Mouse (Mus musculus) spleen, postnatal 14 days (tissue): Measurements from ENCODE around the gene Ugt2b38.
"Not testable (repeated sequence)": the region's sequence is repeated elsewhere in the genome, so short reads cannot be mapped to it uniquely, and the experiment has no call there.

Experiments used
- DNase-seq, 2 experiments: peaks; one replicate each; pipeline ENCODE4 v3.0.0; 2021 to 2022; ENCODE audit warnings: low spot score in 2 of 2

Gene Ugt2b38

DNA sequence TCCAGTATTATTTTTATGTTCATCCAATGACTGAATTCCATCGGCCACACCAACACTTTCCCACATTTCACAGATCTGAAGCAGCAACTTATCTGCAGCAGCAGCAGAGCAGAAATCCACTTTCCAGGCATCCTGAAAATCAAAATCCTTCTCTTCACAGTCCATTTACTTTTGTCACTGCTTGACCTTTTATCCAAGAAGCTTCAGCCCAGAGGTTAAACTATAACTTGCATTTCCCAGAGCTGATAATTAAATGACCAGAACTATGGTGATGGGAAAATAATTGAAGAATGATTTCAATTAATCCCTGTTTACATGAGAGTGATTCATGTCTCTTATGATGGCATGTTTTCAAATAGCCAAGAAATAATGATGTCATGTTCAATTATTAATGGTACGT is at the start of gene Ugt2b38:
Gene Ugt2b38 (minus strand): TSS at position 163 of the 400 bp plus-strand sequence.
- not testable (repeated sequence) for DNase-seq

DNA sequence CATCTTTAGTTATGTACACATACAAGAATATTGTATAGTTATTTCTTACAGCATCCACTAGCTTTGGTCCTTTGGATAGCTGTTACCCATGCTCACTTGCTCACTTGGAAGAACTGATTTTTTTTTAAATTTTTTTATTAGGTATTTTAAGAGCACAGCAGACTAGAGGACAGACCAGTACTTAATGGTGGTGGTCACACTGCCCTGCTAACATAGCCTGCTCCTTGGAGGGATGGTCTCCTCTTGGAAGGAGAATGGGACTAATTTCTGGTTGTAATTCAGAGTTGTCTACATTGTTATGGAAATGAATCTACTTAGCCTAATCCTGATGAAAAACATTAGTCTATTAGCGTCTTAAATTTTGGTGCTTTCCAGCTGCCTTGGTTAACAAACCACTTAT is 34.8 kb upstream of the Ugt2b38 start:
- DNase-seq = no peak

DNA sequence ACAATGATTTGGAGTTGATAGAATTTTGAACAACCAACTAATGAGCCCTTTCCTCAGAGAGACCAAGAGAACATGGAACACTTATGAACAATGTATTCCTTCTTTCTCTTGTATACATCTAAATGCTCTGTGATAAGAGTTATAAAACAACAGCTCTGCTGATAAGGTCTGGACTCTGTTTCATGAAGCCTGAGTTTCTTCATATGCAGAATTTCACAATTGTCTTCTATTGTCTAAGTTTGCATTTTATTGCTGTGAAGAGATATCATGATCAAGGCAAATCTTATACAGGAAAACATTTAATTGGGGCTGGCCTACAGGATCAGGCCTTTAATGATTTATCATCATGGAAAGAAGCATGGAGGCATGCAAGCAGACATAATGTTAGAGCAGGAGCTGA is 33.7 kb upstream of the Ugt2b38 start:
- no peak for DNase-seq

DNA sequence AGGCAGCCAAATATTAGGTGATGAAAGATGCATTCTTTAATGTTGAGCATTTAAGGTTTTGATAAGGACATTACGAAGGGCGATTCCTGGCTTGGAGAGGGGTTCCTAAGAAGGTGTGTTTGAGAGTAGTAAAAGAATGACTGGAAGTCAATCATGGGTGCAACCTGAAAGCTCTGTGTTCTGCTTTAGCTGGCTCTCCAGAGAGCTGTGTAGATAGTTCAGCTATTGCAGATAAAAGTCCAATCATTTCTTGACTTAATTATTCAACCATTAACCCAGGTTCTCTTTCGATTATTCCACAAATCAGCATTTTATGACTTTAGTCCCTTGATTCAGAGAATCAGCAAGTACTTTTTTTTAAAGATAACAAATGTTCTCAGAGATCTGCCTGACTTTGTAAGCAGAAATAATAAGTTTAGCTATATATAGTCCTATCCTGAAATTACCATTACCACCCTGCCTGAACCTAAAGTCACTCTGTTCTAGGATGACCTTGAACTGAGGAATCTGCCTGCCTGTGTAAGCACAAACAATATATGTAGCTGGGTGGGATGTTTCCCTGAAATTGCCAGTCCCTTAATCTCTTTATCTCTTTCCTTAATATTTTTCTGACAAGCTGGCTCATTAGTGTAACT is 32.3 kb upstream of the Ugt2b38 start:
- no peak for DNase-seq

DNA sequence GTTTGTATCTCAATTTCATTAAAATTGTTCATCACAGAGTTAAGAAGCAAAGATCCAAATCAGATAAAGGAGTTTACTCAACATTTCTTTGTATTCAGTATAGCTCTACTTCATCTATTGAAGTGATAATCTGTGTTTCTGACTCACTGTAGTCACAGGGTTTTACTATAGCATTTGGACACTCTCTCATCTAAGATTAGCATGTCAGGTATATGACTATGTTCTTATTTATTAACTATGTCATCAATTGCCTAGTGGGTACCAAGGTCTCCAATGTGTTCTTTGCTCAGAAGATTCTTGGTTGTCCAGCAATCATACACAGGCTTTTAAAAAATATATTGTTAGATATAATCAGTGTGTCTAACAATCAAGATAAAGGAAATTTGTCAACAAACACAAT is 31.5 kb upstream of the Ugt2b38 start:
- no peak for DNase-seq

DNA sequence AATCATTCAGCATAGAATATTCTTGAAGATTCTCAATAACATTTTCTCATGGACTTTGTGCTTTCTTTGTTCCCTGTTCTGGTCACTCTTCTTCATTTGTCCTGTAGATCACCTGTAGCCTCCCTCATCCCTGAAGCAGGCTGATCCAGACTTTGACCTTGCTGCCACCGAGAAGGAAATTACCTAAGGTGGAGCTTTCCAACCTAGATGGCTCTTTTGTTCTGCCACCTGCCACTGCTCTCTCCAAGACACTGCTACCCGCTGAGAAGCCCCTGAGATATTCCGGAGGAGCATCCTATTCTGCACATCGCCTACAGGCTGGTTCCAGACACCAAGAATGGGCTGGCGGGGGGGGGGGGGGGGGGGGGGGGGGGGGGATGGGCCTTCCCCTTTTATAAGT is 28.5 kb upstream of the Ugt2b38 start:
- not testable (repeated sequence) for DNase-seq

DNA sequence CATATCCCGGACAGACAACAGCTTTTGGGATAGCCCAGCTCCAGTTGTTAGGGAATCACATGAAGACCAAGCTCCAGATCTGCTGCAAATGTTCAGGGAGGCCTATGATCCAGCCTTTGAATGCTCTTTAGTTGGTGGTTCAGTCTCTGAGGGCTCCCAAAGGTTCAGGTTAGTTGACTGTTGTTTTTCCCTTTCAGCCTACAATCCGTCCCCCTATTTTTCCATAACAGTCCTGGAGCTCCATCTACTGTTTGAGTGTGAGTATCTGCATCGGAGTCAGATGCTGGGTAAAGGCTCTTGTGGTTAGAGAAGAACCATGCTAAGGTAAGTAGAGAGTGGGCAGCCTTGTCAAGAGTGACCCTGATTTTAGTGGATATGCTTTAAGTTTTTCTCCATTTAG is 12.3 kb upstream of the Ugt2b38 start:
- no peak for DNase-seq

DNA sequence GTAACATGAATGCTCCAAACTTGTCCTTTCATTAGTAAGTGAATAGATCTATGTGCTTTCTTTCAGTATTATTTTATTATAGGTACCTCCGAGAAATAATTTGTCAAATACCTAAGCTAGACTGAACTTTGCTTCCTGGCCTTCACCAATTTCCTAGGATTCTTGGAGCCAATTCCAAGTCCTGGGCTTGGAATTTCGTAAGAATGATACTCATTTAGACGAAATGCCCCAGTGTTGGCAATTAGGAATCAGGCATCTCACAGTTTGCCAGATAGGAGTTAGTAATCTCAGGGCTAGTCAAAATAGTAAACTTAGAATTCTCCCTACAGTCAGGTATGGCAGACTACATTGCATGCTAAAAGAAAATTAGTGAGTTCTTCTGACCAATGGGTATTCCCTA is 1.7 kb upstream of the Ugt2b38 start:
- no peak for DNase-seq

DNA sequence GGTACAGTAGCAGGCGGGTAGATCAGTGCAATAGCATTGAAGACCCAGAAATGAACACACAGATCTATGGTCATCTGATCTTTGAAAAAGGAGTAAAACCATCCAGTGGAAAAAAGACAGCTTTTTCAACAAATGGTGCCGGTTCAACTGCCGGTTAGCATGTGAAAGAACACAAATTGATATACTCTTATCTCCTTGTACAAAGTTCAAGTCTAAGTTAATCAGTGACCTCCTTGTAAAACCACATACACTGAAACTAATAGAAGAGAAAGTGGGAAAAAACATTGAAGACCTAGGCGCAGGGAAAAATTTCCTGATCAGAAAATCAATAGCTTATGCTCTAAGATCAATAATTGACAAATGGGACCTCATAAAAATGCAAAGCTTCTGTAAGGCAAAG is 27.0 kb downstream of the Ugt2b38 start:
- no peak for DNase-seq

DNA sequence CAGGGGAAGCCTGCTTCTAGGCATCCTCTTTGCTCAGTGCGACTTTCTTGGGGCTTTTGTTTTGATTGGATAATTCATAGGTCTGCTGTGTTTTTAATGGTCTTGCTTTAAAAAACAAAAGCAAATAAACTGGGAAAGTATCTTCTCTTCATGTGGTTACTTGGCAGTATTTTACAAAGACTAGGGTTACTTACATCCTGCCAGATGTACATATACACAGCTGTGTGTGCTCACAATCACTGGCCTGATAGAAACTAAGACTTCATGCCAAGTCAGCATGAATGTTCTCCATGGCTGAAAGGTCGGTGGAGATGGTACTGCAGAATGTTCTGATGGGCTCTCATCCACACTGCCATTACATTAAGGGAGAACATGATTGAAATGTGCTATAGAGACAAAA is 33.2 kb downstream of the Ugt2b38 start:
- no peak for DNase-seq

DNA sequence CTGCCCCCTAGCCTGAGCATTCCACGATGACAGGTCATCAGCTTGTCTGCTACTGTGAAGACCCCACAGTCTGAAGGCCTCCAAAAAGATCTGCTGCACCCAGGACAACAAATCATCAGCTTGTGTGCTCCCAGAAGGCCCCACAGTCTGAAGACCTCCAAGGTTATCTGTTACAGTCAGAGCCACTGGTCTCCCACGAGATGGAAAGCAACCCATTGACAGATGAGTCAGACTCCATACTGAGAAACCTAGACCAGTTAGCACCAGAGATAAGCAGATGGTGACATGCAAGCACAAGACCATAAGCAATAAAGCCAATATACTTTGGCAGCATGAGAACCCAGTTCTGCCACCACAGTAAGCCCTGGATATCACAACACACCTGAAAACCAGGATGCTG is 43.8 kb downstream of the Ugt2b38 start:
- DNase-seq = no peak

DNA sequence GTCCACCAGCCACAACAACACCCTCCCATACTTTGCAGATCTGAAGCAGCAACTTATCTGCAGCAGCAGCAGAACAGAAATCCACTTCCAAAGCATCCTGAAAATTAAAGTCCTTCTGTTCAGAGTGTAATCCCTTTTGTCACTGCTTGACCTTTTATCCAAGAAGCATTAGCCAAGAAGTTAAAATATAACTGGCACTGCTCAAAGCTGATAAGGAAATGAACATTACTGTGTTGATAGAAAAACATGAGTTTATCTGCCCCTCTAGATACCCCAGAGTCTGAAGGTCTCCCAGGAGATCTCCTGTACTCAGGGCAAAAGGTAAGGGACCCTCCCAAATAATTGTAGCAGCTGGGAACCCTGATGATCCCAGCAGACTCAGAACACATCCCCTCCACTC is 44.2 kb downstream of the Ugt2b38 start:
- no peak for DNase-seq

DNA sequence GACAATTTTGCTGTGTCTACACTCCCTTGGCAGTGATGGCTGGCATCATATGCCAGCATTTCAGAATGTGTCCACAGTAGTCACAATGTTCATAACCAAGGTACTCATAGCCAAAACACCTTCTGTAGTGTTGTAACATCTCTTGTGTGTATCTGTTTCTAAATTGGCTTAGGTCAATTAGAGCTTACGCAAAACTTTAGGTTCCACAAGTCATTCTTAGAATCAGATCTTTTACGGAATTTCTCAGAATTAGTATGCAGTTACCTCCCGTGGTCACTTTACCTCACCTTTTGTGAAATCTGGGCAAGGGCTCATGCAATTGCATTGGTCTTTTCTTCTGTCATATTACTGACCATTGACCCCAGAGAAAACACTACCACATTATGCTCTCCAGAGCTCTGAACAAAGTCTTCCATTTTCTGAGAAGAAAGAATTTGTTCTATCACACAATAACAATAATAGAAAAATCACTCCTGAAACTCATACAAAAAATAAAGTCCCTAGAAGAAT is 48.1 kb downstream of the Ugt2b38 start:
- no peak for DNase-seq

DNA sequence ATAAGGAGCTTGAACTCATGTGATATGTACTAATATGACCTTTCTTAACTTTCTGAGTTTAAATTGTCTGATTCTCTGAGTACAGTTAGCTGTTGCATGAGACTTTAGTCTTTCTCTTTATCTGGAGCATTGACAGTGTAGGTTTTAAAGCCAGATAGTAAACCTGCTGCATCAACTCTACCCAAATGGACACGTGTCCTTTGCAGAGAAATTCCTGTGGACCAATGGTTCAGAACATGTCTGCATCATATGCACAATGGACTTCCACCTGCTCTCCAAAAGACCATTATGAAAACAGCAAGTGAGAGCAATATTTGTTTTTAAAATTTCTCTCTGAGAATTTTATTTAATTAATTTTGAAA is 50.5 kb downstream of the Ugt2b38 start:
- DNase-seq = no peak

DNA sequence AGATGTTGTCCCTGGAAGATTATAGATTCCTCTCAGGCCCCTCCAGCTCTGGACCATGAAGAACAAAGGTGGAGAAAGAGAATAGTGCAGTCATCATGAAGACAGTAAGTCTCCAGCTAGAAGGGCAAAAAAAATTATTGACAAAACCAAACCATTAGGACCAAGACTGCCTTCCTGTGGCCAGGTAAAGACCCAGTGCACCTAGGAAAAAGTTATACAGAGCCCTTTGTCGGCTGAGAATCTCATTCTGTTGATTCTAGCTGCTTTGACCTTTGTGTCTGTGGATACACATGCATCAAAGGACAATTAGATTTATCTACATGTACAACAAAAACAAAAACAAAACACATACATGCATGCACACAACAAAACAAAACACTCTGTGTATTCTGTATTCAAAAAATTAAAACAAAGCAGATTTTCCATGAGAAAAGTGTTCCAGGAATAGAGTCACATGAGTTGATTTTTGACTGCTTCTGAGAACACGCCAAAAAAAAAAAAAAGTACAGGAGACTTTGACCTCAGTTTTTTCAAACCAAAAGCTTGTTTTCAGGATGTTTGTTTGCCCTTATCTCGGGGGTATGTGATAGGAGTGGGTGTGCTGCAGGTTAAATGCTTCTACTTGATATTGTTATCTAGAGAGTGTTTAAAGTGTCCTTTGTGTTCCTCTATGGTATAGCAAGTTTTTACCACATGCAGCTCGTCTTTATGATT is 51.1 kb downstream of the Ugt2b38 start:
- not testable (repeated sequence) for DNase-seq
